Mouse (Mus musculus): ENCODE measurements around the gene Dnttip1.
"Not testable (repeated sequence)": the region's sequence is repeated elsewhere in the genome, so short reads cannot be mapped to it uniquely, and the experiment has no call there.

The Dnttip1 gene

DNA sequence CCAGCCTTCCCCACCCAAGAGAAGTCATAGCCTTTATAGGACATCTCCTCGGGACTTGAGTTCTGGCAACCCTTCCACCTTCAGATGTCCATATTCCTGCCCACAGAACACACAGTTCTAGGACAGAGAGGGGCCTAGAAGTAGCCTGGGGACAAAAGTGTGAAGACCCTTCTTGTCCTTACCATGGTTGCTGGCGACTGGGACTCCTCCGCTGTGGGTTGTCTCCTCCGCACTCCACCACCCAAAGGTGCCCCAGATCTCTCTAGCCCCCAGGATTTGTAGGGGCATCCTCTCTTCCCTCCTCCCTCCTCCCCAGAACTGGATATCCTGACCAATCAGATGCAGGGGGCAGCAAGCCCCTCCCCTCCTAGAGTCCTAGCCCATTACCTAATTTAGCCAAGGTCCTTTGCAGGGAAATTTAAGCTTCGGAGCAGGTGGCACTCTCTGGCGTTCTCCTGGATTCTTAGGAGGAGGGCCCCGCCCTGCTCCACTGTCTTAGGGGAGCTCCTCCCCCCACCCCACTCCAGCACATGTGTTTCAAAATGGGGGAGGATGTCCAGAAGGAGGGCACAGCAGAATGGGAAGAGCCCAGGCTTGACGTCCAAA, 33.8 kb downstream of the Dnttip1 start, which contains the start of gene Tnnc2:
Gene Tnnc2 (minus strand): TSS at position 487 of the 606 bp plus-strand sequence.
- CTCF ChIA-PET = no interaction called here

DNA sequence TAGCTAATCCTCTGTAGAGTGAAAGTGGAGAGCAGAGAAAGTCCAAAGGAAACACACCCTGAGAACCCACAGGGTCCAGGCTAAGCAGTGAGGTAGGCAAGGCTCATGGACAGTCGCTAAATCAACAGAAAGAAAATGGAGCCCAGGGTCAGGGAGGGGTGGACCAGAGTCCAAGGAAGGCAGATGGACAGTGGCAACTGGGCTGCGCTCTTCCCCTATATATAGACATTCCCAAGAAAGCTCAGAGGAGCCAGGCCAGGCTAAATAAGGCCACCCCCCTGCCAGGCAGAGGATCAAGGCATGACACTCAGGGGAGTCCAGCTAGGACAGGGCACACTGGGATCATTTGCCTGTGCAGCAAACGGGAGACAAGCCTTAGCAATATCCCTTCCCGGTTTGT, 36.1 kb downstream of the Dnttip1 start:
- CTCF ChIA-PET = interaction anchor here (0.6 to 1.0 kb wide), 3 partner anchors 8 to 785 kb away, joined by 3 to 18 read pairs (median 6); no protein-coding TSS in a partner anchor

DNA sequence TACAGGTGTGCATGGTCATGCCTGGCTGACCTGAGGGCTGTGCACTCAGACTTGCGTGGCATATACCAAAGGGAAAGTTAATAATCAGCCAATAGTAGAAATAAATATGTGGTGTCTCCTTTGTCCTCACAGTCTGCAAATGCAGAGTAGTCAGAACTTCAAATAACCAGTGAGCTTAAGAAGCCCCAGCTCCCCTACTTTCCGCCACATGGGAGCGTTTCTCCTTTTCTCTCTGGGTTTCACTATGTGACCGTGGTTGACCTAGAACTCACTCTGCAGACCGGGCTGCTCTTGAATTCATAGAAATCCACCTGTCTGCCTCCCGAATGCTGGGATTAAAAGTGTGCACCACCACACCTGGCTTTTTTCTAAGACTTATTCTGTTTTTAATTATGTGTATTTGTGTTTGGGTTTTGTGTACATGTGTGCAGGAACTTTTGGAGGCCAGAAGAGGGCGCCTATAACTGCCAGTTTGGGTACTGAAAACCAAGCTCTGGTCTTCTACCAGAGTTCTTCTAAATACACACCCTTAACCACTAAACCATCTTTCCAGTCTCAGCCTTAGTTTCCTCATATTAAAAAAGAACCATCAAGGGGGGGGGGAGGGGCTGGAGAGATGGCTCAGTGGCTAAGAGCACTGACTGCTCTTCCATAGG, 38.3 kb downstream of the Dnttip1 start:
- CTCF ChIA-PET = interaction anchor here (0.8 to 1.0 kb wide), 2 partner anchors 14 to 17 kb away, joined by 3 to 6 read pairs; no protein-coding TSS in a partner anchor

DNA sequence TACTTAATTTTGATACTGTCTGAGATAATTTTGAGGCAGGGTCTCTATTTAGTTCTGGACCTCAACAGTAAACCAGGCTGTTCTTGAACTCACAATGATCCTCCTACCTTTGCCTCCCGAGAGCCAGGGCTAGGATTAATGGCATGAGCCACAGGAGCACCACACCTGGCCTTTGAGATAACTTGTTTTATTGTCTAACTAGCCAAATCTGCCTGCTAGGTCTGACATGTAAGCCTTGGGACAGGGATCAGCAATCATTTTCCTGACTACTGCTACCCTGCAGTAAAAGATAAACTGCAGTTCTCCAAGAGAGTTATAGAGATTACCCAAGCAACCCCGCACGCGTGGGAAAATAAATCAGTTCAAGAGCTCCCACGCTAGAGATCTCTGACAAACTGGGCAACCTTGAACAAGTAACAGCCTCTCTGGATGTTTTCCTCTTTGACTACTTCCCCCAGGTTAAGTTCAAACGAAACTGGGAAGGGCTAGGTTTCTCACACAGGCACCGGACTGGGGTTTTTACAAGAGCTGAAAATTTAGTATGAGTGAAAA, 39.2 kb downstream of the Dnttip1 start:
- CTCF ChIA-PET = interaction anchor here (1.0 to 1.1 kb wide), 2 partner anchors 9 to 12 kb away, joined by 3 to 4 read pairs; no protein-coding TSS in a partner anchor

DNA sequence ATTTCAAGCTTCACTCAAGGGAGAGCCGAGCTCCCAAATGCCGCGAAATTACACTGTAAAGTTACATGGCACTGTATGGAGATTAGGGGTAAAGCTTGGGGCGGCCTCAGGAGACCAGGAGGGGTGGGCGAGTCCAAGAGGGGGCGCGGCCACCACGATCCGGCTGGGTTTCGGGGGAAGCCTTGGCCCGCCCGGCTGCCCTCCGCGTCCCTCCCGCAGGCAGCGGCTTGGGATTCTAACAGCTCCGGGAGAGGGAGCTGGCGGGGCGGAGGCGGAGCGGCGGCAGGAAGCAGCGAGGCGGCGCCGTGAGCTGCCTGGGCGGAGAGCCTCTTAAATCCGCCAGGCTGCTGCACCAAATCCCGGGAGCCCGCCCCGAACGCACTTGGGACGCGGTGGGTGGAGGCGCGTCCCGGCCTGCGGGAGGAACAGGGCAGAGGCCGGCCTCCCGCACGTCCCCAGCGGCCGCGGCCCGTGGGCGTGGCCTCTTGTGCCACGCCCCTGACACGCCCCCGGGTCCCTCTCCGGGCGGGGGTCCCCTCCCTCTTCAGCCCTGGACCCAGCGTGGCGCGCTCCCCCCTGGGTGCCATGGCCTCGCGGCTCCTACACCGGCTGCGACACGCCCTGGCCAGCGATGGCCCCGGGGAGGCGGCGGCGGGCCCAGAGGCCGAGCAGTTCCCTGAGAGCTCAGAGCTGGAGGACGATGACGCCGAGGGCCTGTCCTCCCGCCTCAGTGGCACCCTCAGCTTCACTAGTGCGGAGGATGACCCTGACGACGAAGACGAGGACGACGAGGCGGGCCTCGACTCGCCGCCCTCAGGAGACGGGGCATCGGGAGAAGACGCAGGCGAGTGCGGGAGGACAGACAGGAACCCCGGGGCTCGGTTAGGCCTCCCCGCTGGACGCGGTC, 40.0 kb downstream of the Dnttip1 start, which contains the start of gene Snx21:
Gene Snx21 (plus strand): TSS at position 343 of the 907 bp plus-strand sequence.
- CTCF ChIA-PET = interaction anchor here (0.5 to 1.1 kb wide), 3 partner anchors 8 to 152 kb away, joined by 3 to 4 read pairs (median 3); no protein-coding TSS in a partner anchor

- CTCF ChIA-PET = interaction anchor here (0.5 kb wide), 1 partner anchor 151 kb away, joined by 3 read pairs; no protein-coding TSS in a partner anchor
These were observed 40.7 kb downstream of the Dnttip1 start for GRCm38 (mm10) chr2:164786388-164786885.

DNA sequence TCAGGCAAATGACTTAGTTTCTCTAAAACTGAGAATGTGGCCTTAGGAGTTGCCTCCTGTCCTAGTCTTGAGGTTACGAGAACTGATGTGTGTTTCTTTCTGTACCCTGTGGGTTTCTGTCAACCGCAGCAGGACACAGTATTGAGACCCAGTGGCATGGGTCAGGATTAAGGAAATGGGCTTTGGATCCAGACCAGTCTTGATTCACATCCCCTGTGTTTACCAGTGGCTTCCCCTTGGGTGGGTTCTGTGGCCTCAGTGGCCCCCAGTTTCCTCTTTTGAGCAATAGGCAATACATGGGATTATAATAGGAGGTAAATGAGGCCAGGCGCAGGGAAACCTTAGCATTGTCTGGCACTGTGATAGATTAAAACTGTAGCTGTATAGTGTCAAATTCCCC, 41.2 kb downstream of the Dnttip1 start:
- CTCF ChIA-PET = no interaction called here

- CTCF ChIA-PET = no interaction called here
These were observed 42.0 kb downstream of the Dnttip1 start for GRCm38 (mm10) chr2:164787779-164788178.

- CTCF ChIA-PET = interaction anchor here (0.5 kb wide), 1 partner anchor 118 kb away, joined by 3 read pairs; no protein-coding TSS in a partner anchor
These were observed 42.6 kb downstream of the Dnttip1 start for GRCm38 (mm10) chr2:164788411-164788810.

DNA sequence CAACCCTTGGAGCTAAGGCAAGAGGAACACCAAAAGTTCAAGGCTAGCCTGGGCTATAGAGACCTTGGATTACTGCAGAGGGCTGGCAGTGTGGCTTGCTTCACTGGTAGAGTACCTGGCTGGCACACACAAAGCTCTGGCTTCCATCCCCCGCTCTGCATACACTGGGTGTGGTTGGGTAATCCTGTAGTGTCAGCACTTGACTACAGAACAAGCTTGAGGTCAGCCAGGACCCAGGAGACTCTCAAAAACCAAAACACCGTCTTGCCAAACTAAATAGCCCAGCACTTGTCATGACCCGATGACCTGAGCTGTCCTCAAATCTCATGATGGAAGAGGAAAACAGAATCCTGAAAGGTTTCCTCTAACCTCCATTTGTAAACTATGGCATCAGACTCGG, 44.7 kb downstream of the Dnttip1 start:
- CTCF ChIA-PET = interaction anchor here (0.7 kb wide), 1 partner anchor 9 kb away, joined by 6 read pairs; no protein-coding TSS in a partner anchor

GRCm38 (mm10) chr2:164791841-164792261, 46.1 kb downstream of the Dnttip1 start:
- CTCF ChIA-PET = no interaction called here

DNA sequence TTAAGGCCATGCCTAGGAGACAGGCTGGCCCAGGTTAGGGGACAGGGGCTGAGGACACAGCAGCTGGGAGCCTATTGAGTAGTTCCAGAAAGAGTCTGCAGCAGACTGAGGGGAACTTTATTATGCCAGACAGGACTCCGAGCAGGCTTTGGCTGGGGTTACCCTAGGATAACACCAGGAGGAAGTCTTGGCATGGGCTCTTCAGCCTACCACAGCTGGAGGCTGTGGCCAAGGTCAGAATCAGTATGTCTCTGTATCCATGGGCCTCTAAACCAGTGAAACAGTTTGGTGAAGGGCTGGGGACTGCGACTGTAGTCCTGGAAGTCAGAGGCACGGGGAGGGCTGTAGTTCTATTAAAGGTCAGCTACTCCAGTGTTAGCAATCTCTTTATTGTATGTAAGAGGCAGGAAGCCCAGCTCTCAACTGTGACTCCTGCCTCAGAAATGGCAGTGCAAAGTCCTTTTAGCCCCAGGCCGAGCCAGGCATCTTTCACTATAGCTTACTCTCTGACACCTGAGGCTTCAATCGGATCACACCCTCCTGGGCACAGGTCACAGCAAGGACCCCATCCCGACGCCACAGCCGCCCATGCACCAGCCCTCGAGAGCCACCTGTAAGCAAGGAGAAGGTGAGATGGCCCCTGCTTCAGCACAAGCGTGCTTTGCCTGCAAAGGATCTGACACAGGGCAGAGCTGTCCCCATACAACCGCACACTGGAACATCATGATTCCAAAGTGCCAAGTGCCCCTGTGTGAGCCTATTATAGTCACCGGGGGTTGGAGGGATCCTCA, 46.8 kb downstream of the Dnttip1 start:
- CTCF ChIA-PET = interaction anchor here (1.6 kb wide), 1 partner anchor 11 kb away, joined by 3 read pairs; no protein-coding TSS in a partner anchor

DNA sequence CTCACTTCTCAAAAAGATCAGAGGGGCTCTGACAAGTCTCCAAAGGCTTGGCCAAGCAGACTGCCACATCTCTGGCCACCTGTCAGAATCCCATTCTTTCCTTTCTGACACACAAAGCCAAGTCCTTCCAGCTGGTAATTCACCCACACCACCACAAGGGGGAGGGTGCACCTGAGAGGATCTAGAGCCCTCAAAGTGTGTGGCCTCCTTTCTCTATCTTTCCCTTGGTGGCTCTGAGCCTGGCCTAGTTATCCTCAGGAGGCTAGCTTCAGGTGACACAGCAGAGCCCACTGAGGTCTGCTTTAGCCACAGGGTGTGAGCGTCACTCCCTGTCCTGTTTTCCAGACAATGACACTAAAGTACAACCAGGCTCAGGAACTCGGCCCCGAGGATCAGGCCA, 47.5 kb downstream of the Dnttip1 start:
- CTCF ChIA-PET = interaction anchor here (0.6 to 1.6 kb wide), 4 partner anchors 8 to 42 kb away, joined by 3 to 4 read pairs (median 4); partner anchors contain the start of genes Acot8, Snx21 and Zswim3

DNA sequence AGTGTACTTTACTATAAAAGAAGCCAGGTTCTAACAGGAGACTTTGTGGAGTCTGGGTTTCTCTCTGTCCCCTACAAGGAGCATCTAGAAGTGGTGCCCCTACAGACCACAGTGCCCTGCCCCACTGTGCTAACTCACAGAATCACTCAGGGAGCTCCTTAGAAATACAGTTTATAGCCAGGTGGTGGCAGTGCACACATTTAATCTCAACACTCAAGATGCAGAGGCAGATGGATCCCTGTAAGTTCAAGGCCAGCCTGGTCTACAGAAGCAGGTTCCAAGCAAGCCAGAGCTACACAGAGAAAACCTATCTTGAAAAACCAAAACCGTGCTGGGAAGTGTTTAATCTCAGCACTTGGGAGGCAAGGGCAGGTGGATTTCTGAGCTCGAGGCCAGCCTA, 48.0 kb downstream of the Dnttip1 start:
- CTCF ChIA-PET = interaction anchor here (0.6 to 1.6 kb wide), 7 partner anchors 8 to 350 kb away, joined by 3 to 8 read pairs (median 3); partner anchors contain the start of genes Acot8, Sdc4, Snx21 and Zswim3

DNA sequence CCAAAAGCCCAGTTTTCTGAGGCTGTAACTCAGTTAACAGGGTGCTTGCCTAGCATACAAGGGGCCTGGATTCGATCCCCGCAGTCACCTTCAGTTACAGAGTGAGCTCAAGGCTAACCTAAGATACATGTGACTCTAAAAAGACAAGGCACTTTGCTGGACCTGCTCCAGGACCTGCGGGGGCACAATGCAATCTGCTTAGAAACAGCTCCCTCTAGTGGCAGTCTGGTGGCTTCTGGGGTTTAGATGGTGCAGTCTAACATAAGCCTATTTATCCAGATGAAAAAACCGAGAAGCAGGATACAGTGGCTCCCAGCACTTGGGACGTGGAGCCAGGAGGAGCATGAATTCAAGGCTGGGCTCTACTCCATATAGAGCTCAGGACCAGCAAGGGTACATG, 48.5 kb downstream of the Dnttip1 start:
- CTCF ChIA-PET = interaction anchor here (0.6 to 1.6 kb wide), 9 partner anchors 9 to 351 kb away, joined by 3 to 8 read pairs (median 3); partner anchors contain the start of genes Acot8, Sdc4, Snx21 and Zswim3

- CTCF ChIA-PET = no interaction called here
These were observed 50.1 kb downstream of the Dnttip1 start for GRCm38 (mm10) chr2:164795868-164796267.

GRCm38 (mm10) chr2:164798554-164798953, 52.8 kb downstream of the Dnttip1 start:
- CTCF ChIA-PET = not testable (repeated sequence)

DNA sequence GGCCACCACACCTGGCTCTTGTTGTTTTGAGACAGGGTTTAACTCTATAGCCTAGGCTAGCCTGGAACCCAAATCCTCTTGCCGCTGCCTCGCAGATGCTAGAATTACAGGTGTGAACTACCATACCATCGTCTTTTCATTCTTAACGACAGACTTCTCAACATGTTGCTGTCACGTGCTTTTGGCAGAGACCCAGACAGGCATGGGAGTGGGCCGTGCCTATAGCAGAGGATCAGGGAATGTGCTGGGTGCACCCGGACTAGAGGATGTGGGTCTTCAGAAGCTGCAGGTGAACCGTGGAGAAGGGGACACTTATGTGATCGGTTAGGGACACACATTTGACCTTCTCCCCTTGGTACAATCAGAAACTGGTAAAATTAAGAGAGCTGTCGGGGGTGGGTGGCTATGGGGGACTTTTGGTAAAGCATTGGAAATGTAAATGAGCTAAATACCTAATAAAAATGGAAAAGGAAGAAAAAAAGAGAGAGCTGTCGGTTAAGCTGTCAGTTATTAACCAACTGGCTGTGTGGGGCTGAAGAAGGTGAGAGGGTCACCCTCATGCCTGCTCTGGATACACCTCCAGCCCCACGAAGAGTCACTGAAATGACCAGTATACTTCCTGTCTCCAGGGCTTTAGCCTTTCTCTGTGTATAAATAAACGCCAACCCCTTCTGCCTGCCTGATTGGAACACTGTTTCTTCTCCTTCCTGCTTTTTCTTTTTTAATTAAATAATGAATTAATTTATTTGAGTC, 54.6 kb downstream of the Dnttip1 start:
- CTCF ChIA-PET = no interaction called here
